Mouse (Mus musculus): ENCODE measurements around the gene Fdxr. TPM values are rescaled to one million over a fixed set of nuclear protein-coding genes. Genes with fewer than 3 reads are reported as not detected.

The Fdxr gene
- polyA plus RNA-seq, 1 experiment from 2014 or later, result 25.7 TPM

- Histone ChIP-seq H3K4me1 (replicated peaks; ENCODE audit: control insufficient read depth, insufficient read depth, low read length) (peaks cover 41% of the 10 kb centered on the region), H3K36me3 (ENCODE audit: control insufficient read depth, insufficient read depth, low read length) (no peaks in the 10 kb centered on the region), H3K27me3 (replicated peaks; ENCODE audit: control insufficient read depth, insufficient read depth, low read length) (no peaks in the 10 kb centered on the region; the same call in 1 of the 2 replicates), H3K4me3 (ENCODE audit: low read depth, low read length) (no peak overlapping the region), H3K4me2 (no peak overlapping the region), H3K27ac (ENCODE audit: low read depth, low read length) (no peak overlapping the region), H3K9me3 (ENCODE audit: control insufficient read depth, low read length) (no peaks in the 10 kb centered on the region), H3K9ac (ENCODE audit: low read depth, low read length) (no peak overlapping the region)
- no peak for ATAC-seq (replicated peaks; ENCODE audit: low FRiP score)
- DNase-seq (ENCODE audit: low spot score), result peak; percentile 71
- WGBS, result 44% methylated on average over 8 of the region's 8 CpGs
Observed at GRCm38 (mm10) chr11:115224889-115225288, 52.0 kb downstream of the Fdxr start.

- H3K27me3 ChIP-seq (replicated peaks; ENCODE audit: control insufficient read depth, insufficient read depth, low read length), result no peaks in the 10 kb centered on the region; the same call in 1 of the 2 replicates
- 45% methylated on average over 6 of the region's 6 CpGs for WGBS
- H3K9ac ChIP-seq (ENCODE audit: low read depth, low read length), result no peak overlapping the region
- no peak for DNase-seq (ENCODE audit: low spot score)
- no peak overlapping the region for H3K4me3 ChIP-seq (ENCODE audit: low read depth, low read length)
- peaks cover 44% of the 10 kb centered on the region for H3K4me1 ChIP-seq (replicated peaks; ENCODE audit: control insufficient read depth, insufficient read depth, low read length)
- no peak overlapping the region for H3K27ac ChIP-seq (ENCODE audit: low read depth, low read length)
- no peaks in the 10 kb centered on the region for H3K9me3 ChIP-seq (ENCODE audit: control insufficient read depth, low read length)
- ATAC-seq (replicated peaks; ENCODE audit: low FRiP score), result no peak
- H3K36me3 ChIP-seq (ENCODE audit: control insufficient read depth, insufficient read depth, low read length), result no peaks in the 10 kb centered on the region
- no peak overlapping the region for H3K4me2 ChIP-seq
Observed at GRCm38 (mm10) chr11:115223877-115224276, 53.0 kb downstream of the Fdxr start.

GRCm38 (mm10) chr11:115223451-115223850 lies 53.4 kb downstream of the Fdxr start:
- no peak overlapping the region for H3K4me3 ChIP-seq (ENCODE audit: low read depth, low read length)
- no peak overlapping the region for H3K9ac ChIP-seq (ENCODE audit: low read depth, low read length)
- ATAC-seq (replicated peaks; ENCODE audit: low FRiP score) (no peak), DNase-seq (ENCODE audit: low spot score) (no peak)
- H3K4me2 ChIP-seq, result no peak overlapping the region
- no peaks in the 10 kb centered on the region; the same call in 1 of the 2 replicates for H3K27me3 ChIP-seq (replicated peaks; ENCODE audit: control insufficient read depth, insufficient read depth, low read length)
- H3K27ac ChIP-seq (ENCODE audit: low read depth, low read length), result no peak overlapping the region
- 64% methylated on average over 11 of the region's 11 CpGs for WGBS
- H3K9me3 ChIP-seq (ENCODE audit: control insufficient read depth, low read length), result no peaks in the 10 kb centered on the region
- H3K4me1 ChIP-seq (replicated peaks; ENCODE audit: control insufficient read depth, insufficient read depth, low read length), result peaks cover 46% of the 10 kb centered on the region
- no peaks in the 10 kb centered on the region for H3K36me3 ChIP-seq (ENCODE audit: control insufficient read depth, insufficient read depth, low read length)

GRCm38 (mm10) chr11:115222570-115222969 lies 54.3 kb downstream of the Fdxr start:
- WGBS, result 44% methylated on average over 5 of the region's 5 CpGs
- no peak for DNase-seq (ENCODE audit: low spot score)
- no peak overlapping the region for H3K27ac ChIP-seq (ENCODE audit: low read depth, low read length)

DNA sequence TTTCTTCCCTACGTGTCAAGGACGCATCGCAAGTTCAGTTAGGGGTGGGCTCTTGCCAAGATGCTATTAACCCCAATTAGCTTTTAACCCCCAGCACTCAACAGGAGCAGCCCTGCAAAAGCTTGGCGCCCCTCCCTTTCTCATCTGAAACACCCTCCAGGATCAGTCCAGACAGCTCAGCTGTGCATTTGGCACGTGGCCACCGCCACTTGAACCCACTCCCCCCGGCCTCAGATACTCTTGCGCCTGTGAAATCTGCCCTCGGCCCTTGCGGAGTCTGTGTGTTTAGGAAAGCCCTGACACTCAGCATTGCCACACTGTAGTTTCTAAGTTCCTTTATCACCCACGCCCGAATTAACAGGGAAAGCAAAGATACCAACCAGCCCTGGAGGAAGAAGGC lies 54.8 kb downstream of the Fdxr start:
- DNase-seq (ENCODE audit: low spot score), result no peak
- 59% methylated on average over 12 of the region's 12 CpGs for WGBS
- Histone ChIP-seq H3K9me3 (ENCODE audit: control insufficient read depth, low read length) (no peaks in the 10 kb centered on the region), H3K9ac (ENCODE audit: low read depth, low read length) (no peak overlapping the region), H3K27ac (ENCODE audit: low read depth, low read length) (no peak overlapping the region), H3K36me3 (ENCODE audit: control insufficient read depth, insufficient read depth, low read length) (no peaks in the 10 kb centered on the region), H3K4me2 (no peak overlapping the region), H3K27me3 (replicated peaks; ENCODE audit: control insufficient read depth, insufficient read depth, low read length) (no peaks in the 10 kb centered on the region), H3K4me1 (replicated peaks; ENCODE audit: control insufficient read depth, insufficient read depth, low read length) (peaks cover 47% of the 10 kb centered on the region), H3K4me3 (ENCODE audit: low read depth, low read length) (no peak overlapping the region)
- ATAC-seq (replicated peaks; ENCODE audit: low FRiP score), result no peak

More at GRCm38 (mm10) chr11:115222570-115222969, 54.3 kb downstream of the Fdxr start:
- no peak for ATAC-seq (replicated peaks; ENCODE audit: low FRiP score)
- peaks cover 46% of the 10 kb centered on the region for H3K4me1 ChIP-seq (replicated peaks; ENCODE audit: control insufficient read depth, insufficient read depth, low read length)
- H3K36me3 ChIP-seq (ENCODE audit: control insufficient read depth, insufficient read depth, low read length), result no peaks in the 10 kb centered on the region
- no peak overlapping the region for H3K4me3 ChIP-seq (ENCODE audit: low read depth, low read length)
- H3K27me3 ChIP-seq (replicated peaks; ENCODE audit: control insufficient read depth, insufficient read depth, low read length), result no peaks in the 10 kb centered on the region
- H3K9me3 ChIP-seq (ENCODE audit: control insufficient read depth, low read length), result no peaks in the 10 kb centered on the region
- H3K9ac ChIP-seq (ENCODE audit: low read depth, low read length), result no peak overlapping the region
- no peak overlapping the region for H3K4me2 ChIP-seq

DNA sequence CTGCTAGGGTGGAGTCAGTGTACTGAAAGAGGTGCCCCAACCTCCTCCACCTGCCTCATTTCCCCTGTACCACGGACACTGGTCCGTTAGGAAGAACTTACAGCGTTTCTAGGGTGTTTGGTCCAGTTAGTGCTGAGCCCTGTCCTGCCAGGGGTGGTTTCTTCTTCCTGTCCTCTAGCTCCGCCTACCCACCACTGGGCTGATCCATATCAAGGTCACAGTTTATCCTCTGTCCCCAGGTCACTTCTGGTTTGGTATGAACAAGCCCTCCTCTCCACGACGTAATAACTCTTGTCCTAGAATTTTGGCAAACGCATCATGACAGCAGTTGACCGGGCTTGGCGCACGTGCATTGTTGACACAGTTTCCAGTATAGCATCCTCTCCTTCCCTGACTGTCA lies 57.2 kb downstream of the Fdxr start:
- peaks cover 34% of the 10 kb centered on the region for H3K4me1 ChIP-seq (replicated peaks; ENCODE audit: control insufficient read depth, insufficient read depth, low read length)
- no peak overlapping the region for H3K4me2 ChIP-seq
- no peaks in the 10 kb centered on the region for H3K27me3 ChIP-seq (replicated peaks; ENCODE audit: control insufficient read depth, insufficient read depth, low read length)
- H3K9me3 ChIP-seq (ENCODE audit: control insufficient read depth, low read length), result no peaks in the 10 kb centered on the region
- H3K36me3 ChIP-seq (ENCODE audit: control insufficient read depth, insufficient read depth, low read length), result no peaks in the 10 kb centered on the region
- 80% methylated on average over 10 of the region's 10 CpGs for WGBS
- H3K4me3 ChIP-seq (ENCODE audit: low read depth, low read length), result no peak overlapping the region
- DNase-seq (ENCODE audit: low spot score) (no peak), ATAC-seq (replicated peaks; ENCODE audit: low FRiP score) (no peak)
- H3K27ac ChIP-seq (ENCODE audit: low read depth, low read length), result no peak overlapping the region
- H3K9ac ChIP-seq (ENCODE audit: low read depth, low read length), result no peak overlapping the region

- Histone ChIP-seq H3K4me1 (replicated peaks; ENCODE audit: control insufficient read depth, insufficient read depth, low read length) (peaks cover 33% of the 10 kb centered on the region), H3K9me3 (ENCODE audit: control insufficient read depth, low read length) (no peaks in the 10 kb centered on the region), H3K27me3 (replicated peaks; ENCODE audit: control insufficient read depth, insufficient read depth, low read length) (no peaks in the 10 kb centered on the region), H3K36me3 (ENCODE audit: control insufficient read depth, insufficient read depth, low read length) (no peaks in the 10 kb centered on the region), H3K27ac (ENCODE audit: low read depth, low read length) (no peak overlapping the region), H3K4me3 (ENCODE audit: low read depth, low read length) (no peak overlapping the region), H3K4me2 (no peak overlapping the region), H3K9ac (ENCODE audit: low read depth, low read length) (no peak overlapping the region)
- no peak for ATAC-seq (replicated peaks; ENCODE audit: low FRiP score)
- no peak for DNase-seq (ENCODE audit: low spot score)
- 58% methylated on average over 9 of the region's 9 CpGs for WGBS
Observed at GRCm38 (mm10) chr11:115219263-115219662, 57.6 kb downstream of the Fdxr start.

Small RNA genes lying within 50 kb of the gene (microRNA-seq; reads per million reads assigned to microRNA genes)
- not detected for gene Gm25837 (ENCODE audit: borderline number of aligned reads)

Other genes with a start within 250 kb of the Fdxr start
- gene Cd300ld5, start 239.3 kb downstream of the Fdxr start, polyA plus RNA-seq (2014; fragmentation: Nextera tagmentation; extraction: Ambion mirVana), result not detected in 2 replicates
- not detected in 2 replicates for gene Cd300ld3, start 228.6 kb downstream of the Fdxr start, polyA plus RNA-seq (2014; fragmentation: Nextera tagmentation; extraction: Ambion mirVana)
- gene Cd300e, start 214.9 kb downstream of the Fdxr start, polyA plus RNA-seq (2014; fragmentation: Nextera tagmentation; extraction: Ambion mirVana), result 0.33 and 0.56 TPM in 2 replicates
- 6.3 and 7.9 TPM in 2 replicates for gene Rab37, start 185.6 kb downstream of the Fdxr start, polyA plus RNA-seq (2014; fragmentation: Nextera tagmentation; extraction: Ambion mirVana)
- gene Cd300lf, start 143.1 kb downstream of the Fdxr start, polyA plus RNA-seq (2014; fragmentation: Nextera tagmentation; extraction: Ambion mirVana), result 0.63 and 0.86 TPM in 2 replicates
- gene Slc9a3r1, start 113.7 kb downstream of the Fdxr start, polyA plus RNA-seq (2014; fragmentation: Nextera tagmentation; extraction: Ambion mirVana), result 117 and 121 TPM in 2 replicates
- 10.8 and 13.1 TPM in 2 replicates for gene Tmem104, start 89.6 kb downstream of the Fdxr start, polyA plus RNA-seq (2014; fragmentation: Nextera tagmentation; extraction: Ambion mirVana)
- gene Nat9, start 89.2 kb downstream of the Fdxr start, polyA plus RNA-seq (2014; fragmentation: Nextera tagmentation; extraction: Ambion mirVana), result 17.0 and 20.1 TPM in 2 replicates
- gene Grin2c, start 9.8 kb downstream of the Fdxr start, polyA plus RNA-seq (2014; fragmentation: Nextera tagmentation; extraction: Ambion mirVana), result 0.75 and 0.89 TPM in 2 replicates
- gene Fads6, start 20.6 kb upstream of the Fdxr start, polyA plus RNA-seq (2014; fragmentation: Nextera tagmentation; extraction: Ambion mirVana), result 3.2 and 3.4 TPM in 2 replicates
- gene Otop2, start 30.1 kb upstream of the Fdxr start, polyA plus RNA-seq (2014; fragmentation: Nextera tagmentation; extraction: Ambion mirVana), result not detected in 2 replicates
- 0.52 and 0.64 TPM in 2 replicates for gene Ush1g, start 45.0 kb upstream of the Fdxr start, polyA plus RNA-seq (2014; fragmentation: Nextera tagmentation; extraction: Ambion mirVana)
- not detected in 2 replicates for gene Otop3, start 57.7 kb upstream of the Fdxr start, polyA plus RNA-seq (2014; fragmentation: Nextera tagmentation; extraction: Ambion mirVana)
- 2.2 and 3.4 TPM in 2 replicates for gene Hid1, start 90.7 kb upstream of the Fdxr start, polyA plus RNA-seq (2014; fragmentation: Nextera tagmentation; extraction: Ambion mirVana)
- gene Cdr2l, start 104.9 kb upstream of the Fdxr start, polyA plus RNA-seq (2014; fragmentation: Nextera tagmentation; extraction: Ambion mirVana), result 6.2 and 6.9 TPM in 2 replicates
- 165 TPM in 2 replicates for gene Mrpl58, start 126.7 kb upstream of the Fdxr start, polyA plus RNA-seq (2014; fragmentation: Nextera tagmentation; extraction: Ambion mirVana)
- 835 and 884 TPM in 2 replicates for gene Atp5h, start 142.9 kb upstream of the Fdxr start, polyA plus RNA-seq (2014; fragmentation: Nextera tagmentation; extraction: Ambion mirVana)
- gene Kctd2, start 143.1 kb upstream of the Fdxr start, polyA plus RNA-seq (2014; fragmentation: Nextera tagmentation; extraction: Ambion mirVana), result 8.4 and 8.9 TPM in 2 replicates
- 0.18 and 0.27 TPM in 2 replicates for gene Trim80, start 163.5 kb upstream of the Fdxr start, polyA plus RNA-seq (2014; fragmentation: Nextera tagmentation; extraction: Ambion mirVana)
- gene Slc16a5, start 185.4 kb upstream of the Fdxr start, polyA plus RNA-seq (2014; fragmentation: Nextera tagmentation; extraction: Ambion mirVana), result not detected in 2 replicates
- 5.7 and 6.0 TPM in 2 replicates for gene Armc7, start 198.6 kb upstream of the Fdxr start, polyA plus RNA-seq (2014; fragmentation: Nextera tagmentation; extraction: Ambion mirVana)
- 96.8 and 105 TPM in 2 replicates for gene Nt5c, start 214.8 kb upstream of the Fdxr start, polyA plus RNA-seq (2014; fragmentation: Nextera tagmentation; extraction: Ambion mirVana)
- 435 and 437 TPM in 2 replicates for gene Jpt1, start 237.3 kb upstream of the Fdxr start, polyA plus RNA-seq (2014; fragmentation: Nextera tagmentation; extraction: Ambion mirVana)

All from liver, embryonic 11.5 days (tissue).